Mouse (Mus musculus) lung, adult 2 months (tissue): ENCODE measurements at regions not wholly inside any gene's neighbourhood (a gene's known extent, or its start where the extent isn't known, plus 50 kb on each side); places are given as distances from the start of the nearest gene placed in this dataset.

ENCODE experiments used
- DNase-seq: peaks from one replicate; pipeline ENCODE4 v3.0.0; 2022
- H3K4me1 ChIP-seq: fragments of 200-500 bp; 2 replicates; pipeline ENCODE4 v1.6.1; 2011; ENCODE audit warnings: low read length; ENCODE audit not compliant: control insufficient read depth, insufficient read depth
- H3K4me3 ChIP-seq: fragments of 200-500 bp; replicated peaks from 2 replicates; pipeline ENCODE3; 2011; ENCODE audit warnings: low read depth, mild to moderate bottlenecking, control low read depth, low read length; ENCODE audit errors: extremely low read depth
- CTCF ChIP-seq: fragments of 200-500 bp; IDR thresholded peaks from 2 replicates; pipeline ENCODE4 v1.5.1; 2011; ENCODE audit warnings: mild to moderate bottlenecking, low read length, control low read depth; ENCODE audit not compliant: insufficient read depth
- POLR2A ChIP-seq: fragments of 200-500 bp; IDR thresholded peaks from 2 replicates; pipeline ENCODE4 v1.6.1; 2011; ENCODE audit warnings: low read depth, mild to moderate bottlenecking, control low read depth, low read length, borderline replicate concordance; ENCODE audit errors: extremely low read depth
- WGBS: fragments of 180-500 bp; shearing (Covaris S2); methylation state at CpG from one replicate; pipeline ENCODE4 v1.1.7; 2018; 5-methylcytosine and 5-hydroxymethylcytosine counted together

DNA sequence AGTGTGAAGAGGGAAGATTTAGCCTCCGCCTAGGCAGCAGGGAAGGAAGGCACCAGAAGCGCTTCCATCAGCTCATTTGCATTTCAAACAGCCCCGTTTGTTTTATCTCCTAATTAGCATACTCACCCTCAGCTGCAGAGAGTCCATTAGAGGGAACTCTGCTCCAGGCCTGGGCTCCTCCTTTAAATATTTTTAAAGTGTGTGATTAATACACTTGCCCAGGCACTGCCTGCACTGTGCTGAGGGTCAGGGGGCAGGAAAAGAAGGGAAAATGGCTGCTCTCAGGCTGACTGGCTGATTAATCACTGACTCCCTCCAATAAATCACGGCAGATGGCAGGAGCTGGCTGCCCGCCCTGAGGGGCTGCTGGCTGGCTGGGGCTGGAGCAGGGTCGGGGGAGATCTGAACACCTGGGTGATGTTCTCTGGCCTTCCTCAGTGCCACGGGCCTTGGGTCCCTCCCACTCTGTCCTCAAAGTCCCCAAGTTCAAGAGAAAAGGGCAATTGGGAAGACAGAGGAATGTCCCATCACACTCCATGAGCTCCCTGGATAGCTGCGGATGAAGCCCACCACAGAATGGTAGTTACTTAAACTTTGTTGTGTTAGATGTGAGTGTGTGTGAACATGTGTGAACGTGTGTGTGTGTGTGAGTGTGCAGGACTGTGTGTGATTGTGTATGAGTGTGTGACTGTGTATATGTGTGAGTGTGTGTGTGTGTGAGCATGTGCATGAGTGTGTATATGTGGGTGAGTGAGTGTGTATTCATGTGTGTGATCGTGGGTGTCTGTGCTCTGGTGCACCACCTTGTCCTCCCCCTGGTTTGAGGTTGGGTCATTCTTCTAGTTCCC, 149.1 kb downstream of the Tfcp2l1 start:
- no peak for DNase-seq
- Histone ChIP-seq H3K4me3 (no peak overlapping the region), H3K4me1 (no peaks in the 10 kb centered on the region)
- 36% methylated on average over 10 of the region's 10 CpGs for WGBS
- no peak for TF ChIP-seq POLR2A
- TF ChIP-seq CTCF, result no peak
